Mouse (Mus musculus): ENCODE results near the gene Fam241a. TPM values are rescaled to one million over a fixed set of nuclear protein-coding genes. Genes with fewer than 3 reads are reported as not detected.

The Fam241a gene
- polyA plus RNA-seq, 1 experiment from 2014 or later = 7.4 TPM

DNA sequence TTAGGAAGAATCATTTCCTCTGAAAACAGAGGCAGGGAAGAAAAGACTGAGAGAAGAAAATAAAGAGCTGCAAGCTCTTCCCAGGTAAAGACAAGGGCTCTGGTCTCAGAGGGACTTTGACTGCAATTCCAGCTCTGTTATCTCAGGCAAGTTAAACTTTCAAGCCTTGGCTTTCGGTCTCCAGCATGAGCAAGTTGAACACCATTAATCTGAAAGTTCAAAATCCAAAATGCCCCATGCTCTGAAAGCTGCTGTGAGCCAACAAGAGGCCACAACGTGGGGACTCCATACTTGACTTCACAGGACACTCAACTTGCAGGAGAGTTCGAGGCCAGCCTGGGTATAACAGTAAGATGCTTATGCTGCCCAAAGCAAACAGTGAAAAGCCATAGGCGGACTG lies 62.1 kb downstream of the Fam241a start:
- Histone ChIP-seq H3K4me2 (no peak overlapping the region), H3K36me3 (no peaks in the 10 kb centered on the region), H3K9ac (no peak overlapping the region), H3K4me3 (no peak overlapping the region), H3K27ac (no peak overlapping the region), H3K4me1 (replicated peaks) (peaks cover 13% of the 10 kb centered on the region), H3K9me3 (replicated peaks) (no peaks in the 10 kb centered on the region), H3K27me3 (no peaks in the 10 kb centered on the region)
- no peak for ATAC-seq (replicated peaks; ENCODE audit: insufficient number of reproducible peaks, insufficient read depth, low FRiP score, low read depth)
- 81% methylated on average over 4 of the region's 4 CpGs for WGBS

- Histone ChIP-seq H3K4me2 (no peak overlapping the region), H3K27me3 (no peaks in the 10 kb centered on the region), H3K36me3 (no peaks in the 10 kb centered on the region), H3K4me1 (replicated peaks) (0 out of 2 replicates have a peak, but pooled peaks cover 5% of the 10 kb centered on the region), H3K9ac (no peak overlapping the region), H3K9me3 (replicated peaks) (no peaks in the 10 kb centered on the region), H3K4me3 (no peak overlapping the region), H3K27ac (no peak overlapping the region)
- no peak for ATAC-seq (replicated peaks; ENCODE audit: insufficient number of reproducible peaks, insufficient read depth, low FRiP score, low read depth)
- 50% methylated on average over 6 of the region's 6 CpGs for WGBS
Observed at GRCm38 (mm10) chr3:127831079-127831478, 65.0 kb downstream of the Fam241a start.

DNA sequence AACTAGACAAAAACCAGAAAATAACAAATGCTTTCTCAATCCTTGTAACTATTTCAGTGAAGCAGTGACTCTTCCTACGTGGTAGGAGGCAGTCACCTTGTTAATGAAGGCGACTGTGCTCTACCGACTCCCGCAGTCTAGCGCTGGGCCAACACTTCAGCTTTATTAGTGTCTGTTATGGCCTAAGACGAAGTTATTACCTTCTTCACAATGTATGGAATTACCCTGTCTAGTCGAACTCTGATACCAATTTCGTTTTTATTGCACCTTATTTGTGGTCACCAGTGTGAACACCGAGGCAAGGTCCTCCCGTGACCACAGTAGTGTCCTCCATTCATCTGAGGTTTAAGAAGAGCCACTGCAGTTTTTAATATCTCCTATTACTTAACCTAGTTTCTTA lies 65.9 kb downstream of the Fam241a start:
- Histone ChIP-seq H3K27ac (no peak overlapping the region), H3K9ac (no peak overlapping the region), H3K4me2 (no peak overlapping the region), H3K4me1 (replicated peaks) (no peaks in the 10 kb centered on the region), H3K4me3 (no peak overlapping the region), H3K9me3 (replicated peaks) (no peaks in the 10 kb centered on the region), H3K27me3 (no peaks in the 10 kb centered on the region), H3K36me3 (no peaks in the 10 kb centered on the region)
- 91% methylated on average over 10 of the region's 10 CpGs for WGBS
- ATAC-seq (replicated peaks; ENCODE audit: insufficient number of reproducible peaks, insufficient read depth, low FRiP score, low read depth) = no peak

DNA sequence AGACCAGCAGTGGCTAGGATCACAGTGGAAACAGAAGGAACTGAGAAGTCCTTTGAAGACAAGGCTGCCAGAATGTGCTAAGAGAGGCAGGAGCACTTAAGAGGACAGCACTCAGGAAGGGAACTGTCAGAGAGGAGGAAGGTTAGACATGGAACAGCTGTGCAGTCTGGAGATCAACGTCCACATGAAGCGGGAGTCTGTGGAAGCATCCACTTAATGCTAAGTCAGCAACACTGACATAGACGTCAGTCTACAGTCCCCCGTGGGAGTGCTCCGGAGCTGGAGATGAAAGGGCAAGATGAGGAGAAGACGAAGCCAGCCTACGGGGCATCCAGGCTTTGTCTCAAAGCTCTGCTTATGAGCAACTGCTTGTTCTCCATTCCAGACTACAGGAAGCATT lies 69.0 kb downstream of the Fam241a start:
- Histone ChIP-seq H3K27ac (no peak overlapping the region), H3K27me3 (no peaks in the 10 kb centered on the region), H3K4me3 (no peak overlapping the region), H3K9me3 (replicated peaks) (no peaks in the 10 kb centered on the region), H3K4me1 (replicated peaks) (no peaks in the 10 kb centered on the region), H3K4me2 (no peak overlapping the region), H3K9ac (no peak overlapping the region), H3K36me3 (no peaks in the 10 kb centered on the region)
- 29% methylated on average over 7 of the region's 7 CpGs for WGBS
- ATAC-seq (replicated peaks; ENCODE audit: insufficient number of reproducible peaks, insufficient read depth, low FRiP score, low read depth) = no peak

- Histone ChIP-seq H3K4me3 (no peak overlapping the region), H3K36me3 (no peaks in the 10 kb centered on the region; the same call in 1 of the 2 replicates), H3K9ac (no peak overlapping the region), H3K27ac (no peak overlapping the region), H3K4me2 (no peak overlapping the region), H3K9me3 (replicated peaks) (no peaks in the 10 kb centered on the region), H3K4me1 (replicated peaks) (no peaks in the 10 kb centered on the region), H3K27me3 (no peaks in the 10 kb centered on the region)
- no peak for ATAC-seq (replicated peaks; ENCODE audit: insufficient number of reproducible peaks, insufficient read depth, low FRiP score, low read depth)
- 79% methylated on average over 7 of the region's 7 CpGs for whole genome bisulfite sequencing
Observed at GRCm38 (mm10) chr3:127826503-127826902, 69.6 kb downstream of the Fam241a start.

- WGBS = 84% methylated on average over 17 of the region's 17 CpGs
- Histone ChIP-seq H3K4me1 (replicated peaks) (no peaks in the 10 kb centered on the region), H3K4me3 (no peak overlapping the region), H3K27ac (no peak overlapping the region), H3K4me2 (no peak overlapping the region), H3K9ac (no peak overlapping the region), H3K27me3 (no peaks in the 10 kb centered on the region), H3K9me3 (replicated peaks) (no peaks in the 10 kb centered on the region), H3K36me3 (peaks cover 5% of the 10 kb centered on the region)
- ATAC-seq (replicated peaks; ENCODE audit: insufficient number of reproducible peaks, insufficient read depth, low FRiP score, low read depth) = no peak
Observed at GRCm38 (mm10) chr3:127823886-127824863, 71.9 kb downstream of the Fam241a start.

GRCm38 (mm10) chr3:127821209-127821608 lies 74.9 kb downstream of the Fam241a start:
- WGBS = 73% methylated on average over 5 of the region's 5 CpGs
- peaks cover 5% of the 10 kb centered on the region for H3K36me3 ChIP-seq
- H3K4me1 ChIP-seq (replicated peaks) = no peaks in the 10 kb centered on the region
- ATAC-seq (replicated peaks; ENCODE audit: insufficient number of reproducible peaks, insufficient read depth, low FRiP score, low read depth) = no peak
- no peaks in the 10 kb centered on the region for H3K27me3 ChIP-seq
- H3K4me3 ChIP-seq = no peak overlapping the region
- no peaks in the 10 kb centered on the region for H3K9me3 ChIP-seq (replicated peaks)
- no peak overlapping the region for H3K4me2 ChIP-seq
- no peak overlapping the region for H3K27ac ChIP-seq
- H3K9ac ChIP-seq = no peak overlapping the region

DNA sequence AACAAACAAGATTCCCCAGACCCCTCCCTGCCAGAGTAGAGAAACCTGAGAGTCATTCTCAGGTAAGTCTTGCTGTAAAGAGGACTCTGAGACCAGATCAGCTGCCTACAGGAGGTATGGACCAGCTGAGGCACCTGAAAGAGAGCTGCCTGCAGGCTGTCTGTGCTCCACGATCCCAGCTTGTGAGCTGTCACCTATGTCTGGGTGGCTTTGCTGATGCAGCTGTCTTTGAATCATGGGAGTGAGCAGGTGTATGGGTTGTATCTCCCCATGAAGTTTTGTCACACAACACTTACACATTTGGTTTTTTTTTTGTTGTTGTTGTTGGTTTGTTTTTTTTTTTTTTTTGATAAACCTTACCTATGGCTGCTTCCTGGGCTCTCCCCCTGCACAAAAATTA lies 75.7 kb downstream of the Fam241a start:
- Histone ChIP-seq H3K4me3 (no peak overlapping the region), H3K9me3 (replicated peaks) (no peaks in the 10 kb centered on the region), H3K27ac (no peak overlapping the region), H3K4me1 (replicated peaks) (no peaks in the 10 kb centered on the region), H3K9ac (no peak overlapping the region), H3K27me3 (no peaks in the 10 kb centered on the region), H3K36me3 (peaks cover 8% of the 10 kb centered on the region), H3K4me2 (no peak overlapping the region)
- no peak for ATAC-seq (replicated peaks; ENCODE audit: insufficient number of reproducible peaks, insufficient read depth, low FRiP score, low read depth)
- WGBS = 74% methylated on average over 1 of the region's 1 CpGs

Other genes starting within 250 kb of the Fam241a start
- gene Alpk1, start 115.8 kb downstream of the Fam241a start, polyA plus RNA-seq (2015; fragmentation: Nextera tagmentation; extraction: Ambion mirVana) = 1.3 and 1.9 TPM in 2 replicates
- gene Tifa, start 106.5 kb downstream of the Fam241a start, polyA plus RNA-seq (2015; fragmentation: Nextera tagmentation; extraction: Ambion mirVana) = 3.3 and 4.1 TPM in 2 replicates
- 21.7 and 30.7 TPM in 2 replicates for gene Ap1ar, start 58.8 kb downstream of the Fam241a start, polyA plus RNA-seq (2015; fragmentation: Nextera tagmentation; extraction: Ambion mirVana)